ENCODE assay signal across 21 mouse cellular contexts in genomic region chr10:41247800-41248473, GRCm38 (mm10). TPM values are rescaled to one million over a fixed set of nuclear protein-coding genes. Genes with fewer than 3 reads are reported as not detected.
DNase-seq lines count a peak whose midpoint lies in the region; ATAC-seq and TF ChIP-seq lines count a peak whose summit lies in the region.
"Had no signal": no experiment of that assay in that cellular context is flagged by ENCODE, and none has a peak within 500 bp of the region (broad histone marks: within the 10 kb centered on the region; RNA-seq: fewer than 3 reads in every experiment).

No protein-coding gene starts in this region.

- no peak overlapping the region for H3K4me3 ChIP-seq in liver, embryonic 14.5 days (ENCODE audit: insufficient read depth in 1 of 2, low read depth in 2 of 2, low read length in 2 of 2)
- H3K4me3 ChIP-seq in hindbrain, embryonic 14.5 days (replicated peaks; ENCODE audit: low read length), result no peak overlapping the region
- H3K4me3 ChIP-seq: embryonic facial prominence, embryonic 13.5 days; hindbrain, embryonic 12.5 days; limb, embryonic 13.5 days; myocyte had no signal

- no peaks in the 10 kb centered on the region for H3K36me3 ChIP-seq in liver, embryonic 14.5 days (replicated peaks; ENCODE audit: control insufficient read depth, insufficient read depth, low read depth)
- H3K36me3 ChIP-seq in hindbrain, embryonic 14.5 days (replicated peaks; ENCODE audit: control insufficient read depth, insufficient read depth), result peaks cover 15% of the 10 kb centered on the region; the same call in 1 of the 2 replicates
- H3K36me3 ChIP-seq: embryonic facial prominence, embryonic 13.5 days had no signal

- 51% methylated on average over 5 of the region's 5 CpGs for WGBS in liver, embryonic 14.5 days (ENCODE audit: insufficient replicate concordance)
- 84% methylated on average over 5 of the region's 5 CpGs for WGBS in hindbrain, embryonic 14.5 days

- H3K27me3 ChIP-seq in liver, embryonic 14.5 days (ENCODE audit: control insufficient read depth, insufficient read depth, low read length), result no peaks in the 10 kb centered on the region
- no peaks in the 10 kb centered on the region for H3K27me3 ChIP-seq in hindbrain, embryonic 14.5 days (ENCODE audit: control insufficient read depth, insufficient read depth, low read length)
- H3K27me3 ChIP-seq: embryonic facial prominence, embryonic 13.5 days; hindbrain, embryonic 12.5 days; limb, embryonic 13.5 days had no signal

- H3K9me3 ChIP-seq in liver, embryonic 14.5 days (ENCODE audit: control insufficient read depth, low read length), result no peaks in the 10 kb centered on the region
- no peaks in the 10 kb centered on the region for H3K9me3 ChIP-seq in hindbrain, embryonic 14.5 days (ENCODE audit: control insufficient read depth, low read length)
- H3K9me3 ChIP-seq: embryonic facial prominence, embryonic 13.5 days; hindbrain, embryonic 12.5 days; limb, embryonic 13.5 days had no signal

- DNase-seq in adrenal gland, postnatal 10 days, result peak; percentile 9
- DNase-seq in adrenal gland, adult 18-20 months (ENCODE audit: low spot score in 2 of 2), result no peak
- peak in 1 of 3 experiments; percentile 38 for DNase-seq in liver, embryonic 14.5 days (ENCODE audit: low read depth in 3 of 3, low spot score in 3 of 3)
- no peak for DNase-seq in kidney, postnatal 25 days
- DNase-seq in embryo, embryonic 10 days (ENCODE audit: low spot score), result no peak
- DNase-seq in hindbrain, embryonic 14.5 days (ENCODE audit: low spot score), result no peak
- DNase-seq: cerebellum, adult 9-10 months; forebrain, postnatal 0 days; heart, postnatal 10 days; kidney, adult 8-10 months; kidney, postnatal 4 days; midbrain, embryonic 14.5 days; thymus, postnatal 36 days had no signal

- peak overlapping the region; percentile 8 for H3K27ac ChIP-seq in liver, embryonic 14.5 days
- H3K27ac ChIP-seq in hindbrain, embryonic 14.5 days, result no peak overlapping the region
- H3K27ac ChIP-seq: embryonic facial prominence, embryonic 13.5 days; hindbrain, embryonic 12.5 days; limb, embryonic 13.5 days had no signal

- H3K9ac ChIP-seq in liver, embryonic 14.5 days (replicated peaks), result peak overlapping the region; percentile 3
- no peak overlapping the region for H3K9ac ChIP-seq in hindbrain, embryonic 14.5 days
- H3K9ac ChIP-seq: embryonic facial prominence, embryonic 13.5 days; forebrain, postnatal 0 days; hindbrain, embryonic 12.5 days; limb, embryonic 13.5 days had no signal

- H3K4me1 ChIP-seq in liver, embryonic 14.5 days (replicated peaks; ENCODE audit: control insufficient read depth in 2 of 2, insufficient read depth in 2 of 2, low read length in 1 of 2), result peaks cover 25 to 28% of the 10 kb centered on the region in 2 experiments
- no peaks in the 10 kb centered on the region for H3K4me1 ChIP-seq in hindbrain, embryonic 14.5 days (replicated peaks; ENCODE audit: control insufficient read depth, insufficient read depth, low read length)

- 0 out of 2 replicates have a peak, but pooled peaks have one; percentile 31 for TF ChIP-seq EP300 in liver, embryonic 14.5 days (IDR thresholded peaks at IDR 0.05; ENCODE audit: low read depth)

- no peak overlapping the region for H3K4me2 ChIP-seq in liver, embryonic 14.5 days (ENCODE audit: low read depth)
- H3K4me2 ChIP-seq in hindbrain, embryonic 14.5 days (replicated peaks), result no peak overlapping the region
- H3K4me2 ChIP-seq: embryonic facial prominence, embryonic 13.5 days; heart, embryonic 11.5 days; hindbrain, embryonic 12.5 days; limb, embryonic 13.5 days had no signal

- ATAC-seq in erythroblast, adult 5-6 weeks (replicated peaks; ENCODE audit: low FRiP score, poor library complexity, severe bottlenecking), result peak; percentile 71
- ATAC-seq in liver, embryonic 14.5 days (ENCODE audit: insufficient read depth), result peak; percentile 73
- ATAC-seq in hindbrain, embryonic 14.5 days (ENCODE audit: low FRiP score), result no peak
- ATAC-seq: forebrain, postnatal 0 days; inflammation-experienced regulatory T-cells, adult 6 months had no signal

- TF ChIP-seq CTCF in liver, embryonic 14.5 days (IDR thresholded peaks at IDR 0.05; ENCODE audit: low read depth), result no peak

RNA-seq across cellular contexts. Expression of gene Fig4, which starts 55.1 kb away (rescaled TPM):
- total RNA-seq in adrenal gland, postnatal 10 days (2021), result 10 to 100 TPM; 13.3 to 16.4 TPM
- 10 to 100 TPM; 13.8 to 17.7 TPM for total RNA-seq in adrenal gland, adult 18-20 months (2021)
- total RNA-seq in erythroblast, adult 5-6 weeks (2015; ENCODE audit: low replicate concordance), result 12.7 and 25.4 TPM in 2 replicates
- total RNA-seq in erythroblast, adult 5-6 weeks (2017; ENCODE audit: low replicate concordance), result 13.5 and 17.9 TPM in 2 replicates
- 4.0 and 4.3 TPM in 2 replicates for polyA plus RNA-seq in liver, embryonic 14.5 days (2012; rRNA removed)
- 9.3 and 11.2 TPM in 2 replicates for polyA plus RNA-seq in liver, embryonic 14.5 days (2014; fragmentation: Nextera tagmentation; extraction: Ambion mirVana)
- polyA plus RNA-seq in hindbrain, embryonic 14.5 days (2014; fragmentation: Nextera tagmentation; extraction: Ambion mirVana), result 31.8 and 36.2 TPM in 2 replicates

RNA-seq across cellular contexts. Expression of gene Ak9, which starts 55.8 kb away (rescaled TPM):
- not detected for total RNA-seq in adrenal gland, postnatal 10 days (2021)
- total RNA-seq in adrenal gland, adult 18-20 months (2021), result under 1 TPM in 1 of 2 experiments, not detected in 1; 0.10 TPM
- not detected in 2 replicates for total RNA-seq in erythroblast, adult 5-6 weeks (2015; ENCODE audit: low replicate concordance)
- 0.17 TPM in 1 of 2 replicates, not detected in the other for total RNA-seq in erythroblast, adult 5-6 weeks (2017; ENCODE audit: low replicate concordance)
- not detected in 2 replicates for polyA plus RNA-seq in liver, embryonic 14.5 days (2012; rRNA removed)
- not detected in 2 replicates for polyA plus RNA-seq in liver, embryonic 14.5 days (2014; fragmentation: Nextera tagmentation; extraction: Ambion mirVana)
- polyA plus RNA-seq in hindbrain, embryonic 14.5 days (2014; fragmentation: Nextera tagmentation; extraction: Ambion mirVana), result 0.23 and 0.37 TPM in 2 replicates
- total RNA-seq: gastrocnemius, postnatal 4 days; heart, postnatal 10 days had no signal
- polyA plus RNA-seq: limb, embryonic 13.5 days; myocyte had no signal
